Mouse (Mus musculus): ENCODE measurements around the gene Apol8. TPM values are rescaled to one million over a fixed set of nuclear protein-coding genes. Genes with fewer than 3 reads are reported as not detected.

The Apol8 gene
- total and polyA plus RNA-seq, 2 experiments from 2014 or later = 0.04 to 0.46 TPM

DNA sequence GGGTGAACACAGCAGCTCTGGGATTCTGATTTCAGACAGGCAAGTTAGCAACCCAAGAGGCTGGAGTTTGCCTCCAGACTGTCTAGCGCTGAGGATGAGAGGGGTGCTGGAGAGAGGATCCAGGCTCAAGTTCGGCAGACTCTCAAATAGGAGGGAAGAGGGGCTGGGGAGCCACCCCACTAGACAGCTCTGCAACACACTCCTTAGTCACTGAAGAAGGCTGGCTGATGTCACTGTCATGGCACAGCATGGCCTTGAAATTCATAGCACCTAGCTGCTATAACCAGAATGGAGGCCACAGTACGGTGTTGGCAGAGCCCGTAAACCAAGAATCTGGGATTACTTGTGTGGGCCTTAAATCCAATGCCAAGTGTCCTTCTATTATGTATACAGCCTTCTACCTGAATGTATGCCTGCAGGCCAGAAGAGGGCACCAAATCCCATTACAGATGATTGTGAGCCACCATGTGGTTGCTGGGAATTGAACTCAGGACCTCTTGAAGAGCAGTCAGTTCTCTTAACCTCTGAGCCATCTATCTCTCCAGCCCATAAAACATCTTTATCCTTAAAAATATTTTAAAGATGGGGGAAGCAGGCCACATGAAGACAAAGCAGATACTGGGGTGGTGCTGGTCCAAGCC is 903 bp upstream of the Apol8 start:
- TF ChIP-seq EP300 (IDR thresholded peaks at IDR 0.05; ENCODE audit: low read depth) (no peak), CTCF (IDR thresholded peaks at IDR 0.05; ENCODE audit: low read depth) (no peak)
- no peak for ATAC-seq (ENCODE audit: insufficient read depth, low read depth)
- DNase-seq (ENCODE audit: low spot score) = no peak
- no peak overlapping the region for H3K4me3 ChIP-seq (ENCODE audit: low read depth, low read length)
- 70% methylated on average over 4 of the region's 4 CpGs for WGBS
- H3K9me3 ChIP-seq (replicated peaks; ENCODE audit: control insufficient read depth, low read length) = no peaks in the 10 kb centered on the region
- no peak overlapping the region for H3K27ac ChIP-seq (ENCODE audit: low read depth)
- H3K9ac ChIP-seq (replicated peaks; ENCODE audit: low read depth, low read length) = no peak overlapping the region
- H3K4me1 ChIP-seq (ENCODE audit: control insufficient read depth, insufficient read depth) = no peaks in the 10 kb centered on the region
- no peaks in the 10 kb centered on the region for H3K27me3 ChIP-seq (ENCODE audit: control insufficient read depth, insufficient read depth, low read length)
- no peak overlapping the region for H3K4me2 ChIP-seq (ENCODE audit: low read depth, low read length)
- H3K36me3 ChIP-seq (replicated peaks; ENCODE audit: control insufficient read depth, insufficient read depth, low read length) = peaks cover 30% of the 10 kb centered on the region

DNA sequence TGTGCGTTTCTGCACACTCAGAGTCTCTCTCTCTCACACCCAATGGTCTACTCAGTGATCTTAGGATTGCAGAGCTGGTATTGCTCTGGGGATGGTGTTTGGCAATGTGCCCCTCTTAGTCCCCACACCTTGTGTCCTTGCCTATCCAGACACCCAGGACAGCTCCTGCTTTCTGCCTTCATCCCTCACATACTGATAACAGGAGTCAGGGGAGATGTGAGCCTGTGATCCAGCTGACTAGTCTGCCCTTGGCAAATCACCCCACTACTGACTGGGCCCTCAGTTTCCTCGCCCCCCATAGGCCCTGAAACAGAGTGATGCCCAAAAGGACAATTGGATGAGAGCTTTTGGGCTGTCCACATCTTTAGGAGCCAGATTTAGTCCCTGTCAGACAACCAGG is 722 bp downstream of the Apol8 start:
- H3K36me3 ChIP-seq (replicated peaks; ENCODE audit: control insufficient read depth, insufficient read depth, low read length) = peaks cover 13% of the 10 kb centered on the region
- no peaks in the 10 kb centered on the region for H3K27me3 ChIP-seq (ENCODE audit: control insufficient read depth, insufficient read depth, low read length)
- no peak for DNase-seq (ENCODE audit: low spot score)
- H3K9me3 ChIP-seq (replicated peaks; ENCODE audit: control insufficient read depth, low read length) = no peaks in the 10 kb centered on the region
- H3K4me3 ChIP-seq (ENCODE audit: low read depth, low read length) = no peak overlapping the region
- TF ChIP-seq EP300 (IDR thresholded peaks at IDR 0.05; ENCODE audit: low read depth) (no peak), CTCF (IDR thresholded peaks at IDR 0.05; ENCODE audit: low read depth) (no peak)
- no peak overlapping the region for H3K27ac ChIP-seq (ENCODE audit: low read depth)
- no peak overlapping the region for H3K9ac ChIP-seq (replicated peaks; ENCODE audit: low read depth, low read length)
- no peaks in the 10 kb centered on the region for H3K4me1 ChIP-seq (ENCODE audit: control insufficient read depth, insufficient read depth)
- ATAC-seq (ENCODE audit: insufficient read depth, low read depth) = no peak
- 64% methylated on average over 2 of the region's 2 CpGs for WGBS
- H3K4me2 ChIP-seq (ENCODE audit: low read depth, low read length) = no peak overlapping the region

DNA sequence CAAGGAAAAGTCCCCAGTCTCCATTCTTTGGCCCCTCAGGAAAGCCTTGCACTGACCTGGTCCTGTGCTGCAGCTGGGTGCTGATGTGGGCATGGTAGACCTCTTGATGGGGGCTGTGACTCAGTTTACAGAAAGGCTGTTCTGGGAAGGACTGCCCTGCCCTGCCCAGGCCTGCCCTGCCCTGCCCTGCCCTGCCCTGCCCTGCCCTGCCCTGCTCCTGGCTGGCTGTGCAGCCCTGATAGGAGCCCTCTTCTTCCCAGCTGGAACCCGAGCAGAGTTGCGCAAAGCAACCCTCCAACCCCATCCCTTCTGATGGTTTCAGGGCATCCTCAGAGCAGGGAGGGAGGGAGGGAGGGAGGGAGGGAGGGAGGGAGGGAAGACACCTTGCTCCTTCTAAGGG is 1.7 kb downstream of the Apol8 start:
- Histone ChIP-seq H3K27ac (ENCODE audit: low read depth) (no peak overlapping the region), H3K4me2 (ENCODE audit: low read depth, low read length) (no peak overlapping the region)
- 67% methylated on average over 1 of the region's 2 CpGs for WGBS

DNA sequence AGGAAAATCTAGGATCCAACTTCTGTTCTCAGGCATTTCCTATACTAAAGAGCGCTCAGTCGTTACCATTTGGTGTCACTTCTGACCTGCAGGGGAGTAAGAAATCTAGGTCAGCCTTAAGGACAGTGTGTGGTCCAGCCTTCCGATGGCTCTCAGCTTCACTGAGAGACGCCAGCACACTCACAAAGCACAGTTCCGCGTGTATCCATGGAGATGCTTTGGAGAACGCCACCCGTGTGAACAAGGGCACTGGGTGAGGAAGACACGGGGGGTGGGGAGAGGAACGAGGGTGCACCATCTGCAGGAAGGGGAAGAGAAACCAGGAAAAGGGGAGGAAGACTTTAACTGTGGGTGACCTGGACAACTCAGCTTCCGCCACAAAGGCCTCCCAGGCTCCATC is 4.4 kb downstream of the Apol8 start:
- no peak for ATAC-seq (ENCODE audit: insufficient read depth, low read depth)
- WGBS = 44% methylated on average over 11 of the region's 11 CpGs
- no peak overlapping the region for H3K4me2 ChIP-seq (ENCODE audit: low read depth, low read length)

More for the DNA sequence above, 1.7 kb downstream of the Apol8 start:
- no peak overlapping the region for H3K4me3 ChIP-seq (ENCODE audit: low read depth, low read length)
- peaks cover 4% of the 10 kb centered on the region for H3K36me3 ChIP-seq (replicated peaks; ENCODE audit: control insufficient read depth, insufficient read depth, low read length)
- no peaks in the 10 kb centered on the region for H3K9me3 ChIP-seq (replicated peaks; ENCODE audit: control insufficient read depth, low read length)
- no peak overlapping the region for H3K9ac ChIP-seq (replicated peaks; ENCODE audit: low read depth, low read length)
- no peaks in the 10 kb centered on the region for H3K4me1 ChIP-seq (ENCODE audit: control insufficient read depth, insufficient read depth)
- DNase-seq (ENCODE audit: low spot score) (no peak), ATAC-seq (ENCODE audit: insufficient read depth, low read depth) (no peak)
- no peaks in the 10 kb centered on the region for H3K27me3 ChIP-seq (ENCODE audit: control insufficient read depth, insufficient read depth, low read length)
- no peak for TF ChIP-seq CTCF (IDR thresholded peaks at IDR 0.05; ENCODE audit: low read depth)

DNA sequence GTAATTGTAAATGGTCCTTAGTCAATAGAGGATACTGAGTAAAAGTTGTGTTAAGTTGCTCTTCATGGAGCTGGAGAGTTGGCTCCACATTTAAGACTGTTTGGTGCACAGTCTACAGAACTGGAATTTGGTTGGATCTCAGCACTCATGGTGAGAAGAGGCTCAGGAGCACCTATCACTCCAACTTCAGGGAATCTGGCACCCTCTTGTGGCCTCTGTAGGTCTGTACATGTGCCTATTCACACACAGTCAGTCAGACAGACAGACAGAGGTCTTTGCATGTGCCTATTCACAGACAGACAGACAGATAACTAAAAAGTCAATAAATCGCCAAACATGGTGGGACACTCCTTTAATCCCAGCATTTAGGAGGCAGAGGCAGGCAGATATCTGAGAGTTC is 6.3 kb downstream of the Apol8 start:
- no peak overlapping the region for H3K4me3 ChIP-seq (ENCODE audit: low read depth, low read length)
- H3K9me3 ChIP-seq (replicated peaks; ENCODE audit: control insufficient read depth, low read length) = no peaks in the 10 kb centered on the region; the same call in 1 of the 2 replicates
- WGBS = 27% methylated on average over 1 of the region's 1 CpGs
- H3K4me1 ChIP-seq (ENCODE audit: control insufficient read depth, insufficient read depth) = no peaks in the 10 kb centered on the region
- ATAC-seq (ENCODE audit: insufficient read depth, low read depth) (peak; percentile 60; the same call in 1 of the 2 replicates), DNase-seq (ENCODE audit: low spot score) (peak; percentile 57)
- no peak overlapping the region for H3K27ac ChIP-seq (ENCODE audit: low read depth)
- no peak overlapping the region for H3K4me2 ChIP-seq (ENCODE audit: low read depth, low read length)
- 0 out of 2 replicates have a peak, but pooled peaks cover 2% of the 10 kb centered on the region for H3K27me3 ChIP-seq (ENCODE audit: control insufficient read depth, insufficient read depth, low read length)
- H3K36me3 ChIP-seq (replicated peaks; ENCODE audit: control insufficient read depth, insufficient read depth, low read length) = no peaks in the 10 kb centered on the region
- peak; percentile 82 for TF ChIP-seq CTCF (IDR thresholded peaks at IDR 0.05; ENCODE audit: low read depth)
- no peak for TF ChIP-seq EP300 (IDR thresholded peaks at IDR 0.05; ENCODE audit: low read depth)
- no peak overlapping the region for H3K9ac ChIP-seq (replicated peaks; ENCODE audit: low read depth, low read length)

More for the DNA sequence above, 4.4 kb downstream of the Apol8 start:
- no peak overlapping the region for H3K4me3 ChIP-seq (ENCODE audit: low read depth, low read length)
- no peak overlapping the region for H3K9ac ChIP-seq (replicated peaks; ENCODE audit: low read depth, low read length)
- TF ChIP-seq CTCF (IDR thresholded peaks at IDR 0.05; ENCODE audit: low read depth) = no peak
- TF ChIP-seq EP300 (IDR thresholded peaks at IDR 0.05; ENCODE audit: low read depth) = no peak
- no peaks in the 10 kb centered on the region; the same call in 1 of the 2 replicates for H3K9me3 ChIP-seq (replicated peaks; ENCODE audit: control insufficient read depth, low read length)
- H3K27ac ChIP-seq (ENCODE audit: low read depth) = no peak overlapping the region
- no peak for DNase-seq (ENCODE audit: low spot score)
- no peaks in the 10 kb centered on the region for H3K36me3 ChIP-seq (replicated peaks; ENCODE audit: control insufficient read depth, insufficient read depth, low read length)
- H3K4me1 ChIP-seq (ENCODE audit: control insufficient read depth, insufficient read depth) = no peaks in the 10 kb centered on the region
- 0 out of 2 replicates have a peak, but pooled peaks cover 2% of the 10 kb centered on the region for H3K27me3 ChIP-seq (ENCODE audit: control insufficient read depth, insufficient read depth, low read length)

DNA sequence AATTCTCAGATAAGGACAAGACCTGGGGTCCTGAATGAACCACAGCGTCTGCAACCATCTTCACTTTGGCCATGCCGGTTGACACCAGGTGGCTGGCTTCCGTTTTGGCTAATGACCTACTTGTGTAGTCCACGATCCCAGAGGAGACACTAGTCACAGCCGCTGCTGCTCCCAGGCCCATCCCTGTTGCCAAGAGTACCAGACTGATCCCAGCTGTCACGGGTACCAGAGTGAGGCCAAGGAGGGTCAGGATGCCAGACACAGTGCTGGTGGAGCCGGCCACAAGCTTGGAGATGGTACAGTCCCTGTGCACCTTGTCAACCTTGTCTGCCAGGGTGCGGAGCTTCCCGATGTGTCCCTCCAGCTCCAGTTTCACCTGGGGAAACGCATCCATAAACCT is 7.1 kb downstream of the Apol8 start:
- Histone ChIP-seq H3K27me3 (ENCODE audit: control insufficient read depth, insufficient read depth, low read length) (0 out of 2 replicates have a peak, but pooled peaks cover 2% of the 10 kb centered on the region), H3K36me3 (replicated peaks; ENCODE audit: control insufficient read depth, insufficient read depth, low read length) (no peaks in the 10 kb centered on the region), H3K4me1 (ENCODE audit: control insufficient read depth, insufficient read depth) (no peaks in the 10 kb centered on the region), H3K27ac (ENCODE audit: low read depth) (no peak overlapping the region), H3K9ac (replicated peaks; ENCODE audit: low read depth, low read length) (no peak overlapping the region), H3K4me2 (ENCODE audit: low read depth, low read length) (no peak overlapping the region), H3K9me3 (replicated peaks; ENCODE audit: control insufficient read depth, low read length) (no peaks in the 10 kb centered on the region; the same call in 1 of the 2 replicates), H3K4me3 (ENCODE audit: low read depth, low read length) (no peak overlapping the region)
- WGBS = 88% methylated on average over 10 of the region's 10 CpGs
- DNase-seq (ENCODE audit: low spot score) = no peak
- TF ChIP-seq EP300 (IDR thresholded peaks at IDR 0.05; ENCODE audit: low read depth) (no peak), CTCF (IDR thresholded peaks at IDR 0.05; ENCODE audit: low read depth) (no peak)
- ATAC-seq (ENCODE audit: insufficient read depth, low read depth) = no peak
